Mouse (Mus musculus) kidney, embryonic 14.5 days (tissue): ENCODE results near the gene Slc17a6. TPM values are rescaled to one million over a fixed set of nuclear protein-coding genes. Genes with fewer than 3 reads are reported as not detected.

Experiments used
- ATAC-seq: fragments of 200-750 bp; cut with Nextera tagmentation; 2 replicates; pipeline ENCODE4 v1.8.0; 2017; ENCODE audit warnings: moderate number of reproducible peaks, mild to moderate bottlenecking, moderate TSS enrichment, moderate library complexity; ENCODE audit not compliant: low FRiP score, low TSS enrichment
- H3K27ac ChIP-seq: fragments of 300-500 bp; sonication (generic); 2 replicates; pipeline ENCODE4 v1.5.1; 2014; ENCODE audit warnings: low read depth, mild to moderate bottlenecking, low read length, moderate library complexity, mixed read lengths
- H3K27me3 ChIP-seq: fragments of 300-500 bp; sonication (generic); 2 replicates; pipeline ENCODE4 v1.6.1; 2014; ENCODE audit warnings: mild to moderate bottlenecking, low read length; ENCODE audit not compliant: control insufficient read depth, insufficient read depth
- H3K36me3 ChIP-seq: fragments of 300-500 bp; sonication (generic); 2 replicates; pipeline ENCODE4 v1.6.1; 2014; ENCODE audit warnings: low read length, mixed read lengths; ENCODE audit not compliant: control insufficient read depth, insufficient read depth
- H3K4me1 ChIP-seq: fragments of 300-500 bp; sonication (generic); 2 replicates; pipeline ENCODE4 v1.6.1; 2014; ENCODE audit warnings: low read length, mixed read lengths; ENCODE audit not compliant: control insufficient read depth, insufficient read depth
- H3K4me2 ChIP-seq: fragments of 300-500 bp; sonication (generic); replicated peaks from 2 replicates; pipeline ENCODE4 v1.6.1; 2014; ENCODE audit warnings: low read depth, mild to moderate bottlenecking, low read length
- H3K4me3 ChIP-seq: fragments of 300-500 bp; sonication (generic); 2 replicates; pipeline ENCODE4 v1.5.1; 2014; ENCODE audit warnings: mild to moderate bottlenecking, low read length
- H3K9ac ChIP-seq: fragments of 300-500 bp; sonication (generic); 2 replicates; pipeline ENCODE4 v1.6.1; 2014; ENCODE audit warnings: low read depth, mild to moderate bottlenecking, low read length, moderate library complexity
- H3K9me3 ChIP-seq: fragments of 300-500 bp; sonication (generic); 2 replicates; pipeline ENCODE4 v1.6.1; 2016; ENCODE audit warnings: low read length; ENCODE audit not compliant: control insufficient read depth
- WGBS: fragments of 180-500 bp; shearing (Covaris S2); extraction: QIAGEN DNeasy Blood & Tissue Kit; methylation state at CpG from one replicate; pipeline ENCODE4 v1.1.7; 2014; 5-methylcytosine and 5-hydroxymethylcytosine counted together
- polyA plus RNA-seq: library from polyadenylated mRNA; unstranded; fragments of >200 nt; fragmentation: Nextera tagmentation; extraction: Ambion mirVana; gene quantifications from 2 replicates; pipeline ENCODE4 v1.2.1, GENCODE M21; 2014

Gene Slc17a6
- polyA plus RNA-seq, 1 experiment from 2014 or later, result not detected

- peaks cover 80% of the 10 kb centered on the region for H3K27me3 ChIP-seq
- H3K27ac ChIP-seq, result no peak overlapping the region
- no peak for ATAC-seq
- whole genome bisulfite sequencing, result 1% methylated on average over 4 of the region's 4 CpGs
- H3K4me3 ChIP-seq, result no peak overlapping the region
- no peaks in the 10 kb centered on the region for H3K36me3 ChIP-seq
- H3K9ac ChIP-seq, result no peak overlapping the region
- H3K9me3 ChIP-seq, result no peaks in the 10 kb centered on the region
- no peak overlapping the region for H3K4me2 ChIP-seq
- no peaks in the 10 kb centered on the region for H3K4me1 ChIP-seq
These were observed 2.6 kb downstream of the Slc17a6 start for GRCm38 (mm10) chr7:51624336-51624897.

GRCm38 (mm10) chr7:51625161-51625560, 3.4 kb downstream of the Slc17a6 start:
- Histone ChIP-seq H3K4me3 (no peak overlapping the region), H3K27ac (no peak overlapping the region), H3K9me3 (no peaks in the 10 kb centered on the region), H3K4me1 (no peaks in the 10 kb centered on the region), H3K36me3 (no peaks in the 10 kb centered on the region), H3K27me3 (peaks cover 80% of the 10 kb centered on the region), H3K4me2 (no peak overlapping the region), H3K9ac (no peak overlapping the region)
- under 1% methylated on average over 23 of the region's 23 CpGs for WGBS
- ATAC-seq, result peak; percentile 54; the same call in 1 of the 2 replicates

- Histone ChIP-seq H3K4me1 (no peaks in the 10 kb centered on the region), H3K9me3 (no peaks in the 10 kb centered on the region), H3K4me3 (no peak overlapping the region), H3K36me3 (no peaks in the 10 kb centered on the region), H3K4me2 (no peak overlapping the region), H3K27ac (no peak overlapping the region), H3K9ac (no peak overlapping the region), H3K27me3 (peaks cover 79% of the 10 kb centered on the region)
- no peak for ATAC-seq
- WGBS, result 2% methylated on average over 11 of the region's 11 CpGs
These were observed 3.9 kb downstream of the Slc17a6 start for GRCm38 (mm10) chr7:51625591-51626255.

GRCm38 (mm10) chr7:51626451-51627000, 4.7 kb downstream of the Slc17a6 start:
- WGBS, result 2% methylated on average over 16 of the region's 16 CpGs

GRCm38 (mm10) chr7:51627001-51627631, 5.3 kb downstream of the Slc17a6 start:
- Histone ChIP-seq H3K36me3 (no peaks in the 10 kb centered on the region), H3K4me1 (no peaks in the 10 kb centered on the region), H3K27me3 (peaks cover 76% of the 10 kb centered on the region), H3K4me3 (no peak overlapping the region), H3K4me2 (no peak overlapping the region), H3K9me3 (no peaks in the 10 kb centered on the region), H3K27ac (no peak overlapping the region), H3K9ac (no peak overlapping the region)
- peak; percentile 49; the same call in 1 of the 2 replicates for ATAC-seq
- 1% methylated on average over 26 of the region's 26 CpGs for WGBS

More at GRCm38 (mm10) chr7:51626451-51627000, 4.7 kb downstream of the Slc17a6 start:
- peaks cover 80% of the 10 kb centered on the region for H3K27me3 ChIP-seq
- H3K27ac ChIP-seq, result no peak overlapping the region
- H3K4me2 ChIP-seq, result no peak overlapping the region
- no peaks in the 10 kb centered on the region for H3K4me1 ChIP-seq
- ATAC-seq, result no peak
- no peak overlapping the region for H3K9ac ChIP-seq
- H3K9me3 ChIP-seq, result no peaks in the 10 kb centered on the region
- no peak overlapping the region for H3K4me3 ChIP-seq
- H3K36me3 ChIP-seq, result no peaks in the 10 kb centered on the region

GRCm38 (mm10) chr7:51627666-51628065, 5.9 kb downstream of the Slc17a6 start:
- no peak overlapping the region for H3K9ac ChIP-seq
- no peak overlapping the region for H3K4me3 ChIP-seq
- under 1% methylated on average over 9 of the region's 9 CpGs for WGBS
- no peaks in the 10 kb centered on the region for H3K4me1 ChIP-seq
- H3K9me3 ChIP-seq, result no peaks in the 10 kb centered on the region
- ATAC-seq, result no peak
- peaks cover 75% of the 10 kb centered on the region for H3K27me3 ChIP-seq
- no peaks in the 10 kb centered on the region for H3K36me3 ChIP-seq
- H3K4me2 ChIP-seq, result no peak overlapping the region
- no peak overlapping the region for H3K27ac ChIP-seq

DNA sequence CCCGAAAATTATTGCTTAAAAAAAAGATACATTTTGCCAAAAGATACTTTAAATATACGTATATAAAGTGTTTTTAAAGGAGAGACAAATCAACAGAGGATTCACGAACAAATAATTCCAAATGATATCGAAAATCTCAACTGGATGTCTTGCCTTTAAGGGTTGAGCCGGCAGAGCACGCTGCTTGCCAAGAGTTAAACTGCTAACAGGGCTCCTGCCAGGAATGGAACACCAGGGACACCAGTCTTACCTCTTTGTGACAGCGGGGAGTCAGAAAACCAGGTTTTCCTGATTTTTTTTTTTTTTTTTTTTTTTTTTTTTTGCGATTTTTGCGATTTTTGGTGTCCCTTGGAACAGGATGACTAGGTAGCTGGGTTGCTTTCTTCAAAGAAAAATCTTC, 6.5 kb downstream of the Slc17a6 start:
- H3K27me3 ChIP-seq, result peaks cover 77% of the 10 kb centered on the region
- ATAC-seq, result no peak

GRCm38 (mm10) chr7:51629206-51629605, 7.4 kb downstream of the Slc17a6 start:
- no peak overlapping the region for H3K27ac ChIP-seq
- H3K36me3 ChIP-seq, result no peaks in the 10 kb centered on the region
- WGBS, result 5% methylated on average over 3 of the region's 3 CpGs
- ATAC-seq, result no peak
- no peak overlapping the region for H3K4me2 ChIP-seq
- H3K9ac ChIP-seq, result no peak overlapping the region
- H3K4me3 ChIP-seq, result no peak overlapping the region
- H3K27me3 ChIP-seq, result peaks cover 71% of the 10 kb centered on the region
- no peaks in the 10 kb centered on the region for H3K9me3 ChIP-seq
- no peaks in the 10 kb centered on the region for H3K4me1 ChIP-seq

More for the DNA sequence above, 6.5 kb downstream of the Slc17a6 start:
- WGBS, result 2% methylated on average over 9 of the region's 9 CpGs
- Histone ChIP-seq H3K4me1 (no peaks in the 10 kb centered on the region), H3K4me3 (no peak overlapping the region), H3K9me3 (no peaks in the 10 kb centered on the region), H3K9ac (no peak overlapping the region), H3K27ac (no peak overlapping the region), H3K4me2 (no peak overlapping the region), H3K36me3 (no peaks in the 10 kb centered on the region)

DNA sequence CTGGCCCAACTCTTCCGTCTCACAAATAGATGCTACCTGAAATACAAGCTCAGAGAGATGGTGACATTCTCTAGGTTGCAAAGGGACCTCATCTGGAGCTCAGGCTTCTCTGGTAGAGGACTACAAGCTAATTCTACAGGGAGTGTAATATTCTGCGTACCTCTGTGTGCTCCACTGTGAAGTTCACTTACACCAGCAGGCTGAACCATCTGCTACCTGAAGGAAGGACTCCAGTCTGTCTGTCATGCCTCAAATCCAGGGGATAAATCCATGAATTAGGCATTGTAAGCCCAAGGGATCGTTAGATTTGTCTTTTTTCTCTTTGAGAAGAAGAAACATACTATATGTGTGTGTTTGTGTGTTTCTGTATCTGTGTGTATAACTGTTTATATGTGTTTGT, 9.4 kb downstream of the Slc17a6 start:
- Histone ChIP-seq H3K4me3 (no peak overlapping the region), H3K27me3 (peaks cover 57% of the 10 kb centered on the region), H3K9ac (no peak overlapping the region), H3K27ac (no peak overlapping the region), H3K36me3 (no peaks in the 10 kb centered on the region), H3K4me1 (no peaks in the 10 kb centered on the region), H3K4me2 (no peak overlapping the region), H3K9me3 (no peaks in the 10 kb centered on the region)
- WGBS, result 70% methylated on average over 3 of the region's 3 CpGs
- no peak for ATAC-seq
